Mouse (Mus musculus): ENCODE results near the gene Ash1l.

DNA sequence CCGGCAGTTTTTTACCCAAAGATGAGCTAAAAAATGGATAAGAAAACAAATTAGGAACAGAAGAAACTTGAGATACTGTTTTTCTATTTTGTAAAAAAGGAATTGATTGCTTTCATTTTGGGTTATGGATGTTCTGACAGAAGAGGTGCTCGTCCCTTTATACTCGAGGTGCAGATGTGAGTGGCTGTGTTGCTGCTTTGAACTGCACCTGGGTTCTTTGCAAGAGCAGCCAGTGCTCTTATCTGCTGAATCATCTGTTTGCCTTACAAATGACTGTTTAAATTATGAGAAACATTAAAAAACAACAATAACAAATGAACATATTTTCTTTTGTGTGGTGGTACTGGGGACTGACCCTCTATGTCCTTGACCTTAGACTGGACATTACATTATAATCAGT, 20.9 kb upstream of the Ash1l start:
- TF ChIP-seq CTCF (IDR thresholded peaks at IDR 0.05 in 2 of 3, conservative IDR thresholded peaks at IDR 0.05 in 1 of 3; ENCODE audit: control insufficient read depth in 1 of 3, insufficient read depth in 1 of 3, low read depth in 2 of 3, low read length in 3 of 3, poor library complexity in 1 of 3, severe bottlenecking in 1 of 3) (no peak), USF1 (IDR thresholded peaks at IDR 0.05; ENCODE audit: low read depth, low read length) (no peak), E2F4 (IDR thresholded peaks at IDR 0.05; ENCODE audit: borderline replicate concordance, low read depth, low read length) (no peak)
